Mouse (Mus musculus): ENCODE data around the gene Hoxb2.

DNA sequence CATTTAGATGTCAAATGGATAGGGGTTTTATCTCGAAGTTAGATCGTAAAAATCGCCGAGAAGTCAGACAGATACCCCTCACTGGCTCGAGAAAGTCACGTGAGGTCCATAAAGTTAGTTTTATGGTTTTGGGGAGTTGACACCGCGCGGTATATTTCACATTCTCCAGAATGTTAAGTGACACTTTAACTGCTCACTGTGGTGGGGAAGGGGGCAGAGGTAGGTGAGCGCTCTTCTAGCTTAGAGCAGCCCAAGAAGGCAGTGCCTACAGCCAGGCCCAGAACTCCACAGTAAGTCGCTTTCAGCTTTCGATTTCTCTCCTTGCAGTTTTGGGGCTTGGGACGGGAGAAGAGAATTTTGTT, 43.4 kb upstream of the Hoxb2 start:
- TF ChIP-seq POLR2A (IDR thresholded peaks at IDR 0.05; ENCODE audit: control insufficient read depth, extremely low read depth, insufficient read depth, low read length, poor library complexity) (no peak), CTCF (IDR thresholded peaks at IDR 0.05; ENCODE audit: borderline replicate concordance, control insufficient read depth, extremely low read depth, insufficient read depth, low read length, poor library complexity) (no peak)

Data from thymus, adult 2 months (tissue).